Mouse (Mus musculus) thymus, adult 18-20 months (tissue): ENCODE results near the gene Adgra1.

Experiments used
- DNase-seq, 2 experiments: peaks; one replicate each; pipeline ENCODE4 v3.0.0; 2022; ENCODE audit warnings: mixed read lengths in 2 of 2

Adgra1 gene

GRCm38 (mm10) chr7:139909469-139909868, 75.5 kb downstream of the Adgra1 start:
- DNase-seq = no peak

GRCm38 (mm10) chr7:139910204-139910835, 76.3 kb downstream of the Adgra1 start:
- no peak for DNase-seq

- DNase-seq = no peak
These were observed 80.4 kb downstream of the Adgra1 start for GRCm38 (mm10) chr7:139914141-139915047.

GRCm38 (mm10) chr7:139915646-139916257, 81.8 kb downstream of the Adgra1 start:
- no peak for DNase-seq

- DNase-seq = no peak
These were observed 82.4 kb downstream of the Adgra1 start for GRCm38 (mm10) chr7:139916345-139916744.

GRCm38 (mm10) chr7:139918262-139918661, 84.3 kb downstream of the Adgra1 start:
- no peak for DNase-seq
